Mouse (Mus musculus): ENCODE results near the gene Npdc1. TPM values are rescaled to one million over a fixed set of nuclear protein-coding genes. Genes with fewer than 3 reads are reported as not detected.

The Npdc1 gene
- total and polyA plus RNA-seq, 2 experiments from 2014 or later: 234 to 481 TPM

GRCm38 (mm10) chr2:25398065-25398464, 1.1 kb upstream of the Npdc1 start:
- H3K9me3 ChIP-seq (ENCODE audit: low read length): no peaks in the 10 kb centered on the region
- DNase-seq (ENCODE audit: low spot score) (no peak), ATAC-seq (ENCODE audit: low FRiP score) (no peak)
- H3K36me3 ChIP-seq (ENCODE audit: insufficient read depth, low read length): no peaks in the 10 kb centered on the region
- no peak overlapping the region for H3K4me2 ChIP-seq (ENCODE audit: low read depth, low read length, poor library complexity, severe bottlenecking)
- H3K4me3 ChIP-seq (ENCODE audit: low read depth, low read length): no peak overlapping the region
- no peak overlapping the region for H3K27ac ChIP-seq (ENCODE audit: low read depth, low read length)
- H3K27me3 ChIP-seq (ENCODE audit: insufficient read depth, low read length): peaks cover 40% of the 10 kb centered on the region
- peaks cover 13% of the 10 kb centered on the region; the same call in 1 of the 2 replicates for H3K4me1 ChIP-seq (ENCODE audit: insufficient read depth, low read length)
- WGBS: 92% methylated on average over 7 of the region's 7 CpGs
- H3K9ac ChIP-seq (replicated peaks; ENCODE audit: low read length, poor library complexity, severe bottlenecking): no peak overlapping the region
- TF ChIP-seq CTCF (IDR thresholded peaks at IDR 0.05): no peak

GRCm38 (mm10) chr2:25400291-25400690, 1.1 kb downstream of the Npdc1 start:
- no peak for ATAC-seq (ENCODE audit: low FRiP score)
- 21% methylated on average over 16 of the region's 16 CpGs for WGBS

GRCm38 (mm10) chr2:25400764-25401163, 1.6 kb downstream of the Npdc1 start:
- ATAC-seq (ENCODE audit: low FRiP score): no peak
- TF ChIP-seq CTCF (IDR thresholded peaks at IDR 0.05): peak; percentile 78
- WGBS: 2% methylated on average over 17 of the region's 17 CpGs

More at GRCm38 (mm10) chr2:25400291-25400690, 1.1 kb downstream of the Npdc1 start:
- no peak overlapping the region for H3K27ac ChIP-seq (ENCODE audit: low read depth, low read length)
- H3K9me3 ChIP-seq (ENCODE audit: low read length): no peaks in the 10 kb centered on the region
- no peak for DNase-seq (ENCODE audit: low spot score)
- no peak for TF ChIP-seq CTCF (IDR thresholded peaks at IDR 0.05)
- peaks cover 32% of the 10 kb centered on the region for H3K27me3 ChIP-seq (ENCODE audit: insufficient read depth, low read length)
- peak overlapping the region; percentile 56 for H3K4me2 ChIP-seq (ENCODE audit: low read depth, low read length, poor library complexity, severe bottlenecking)
- peak overlapping the region; percentile 26 for H3K4me3 ChIP-seq (ENCODE audit: low read depth, low read length)
- H3K9ac ChIP-seq (replicated peaks; ENCODE audit: low read length, poor library complexity, severe bottlenecking): no peak overlapping the region
- no peaks in the 10 kb centered on the region for H3K36me3 ChIP-seq (ENCODE audit: insufficient read depth, low read length)
- peaks cover 20% of the 10 kb centered on the region for H3K4me1 ChIP-seq (ENCODE audit: insufficient read depth, low read length)

GRCm38 (mm10) chr2:25402377-25402971, 3.3 kb downstream of the Npdc1 start:
- peaks cover 12% of the 10 kb centered on the region for H3K4me1 ChIP-seq (ENCODE audit: insufficient read depth, low read length)
- peak; percentile 84 for TF ChIP-seq CTCF (IDR thresholded peaks at IDR 0.05)
- peak overlapping the region; percentile 63 for H3K4me2 ChIP-seq (ENCODE audit: low read depth, low read length, poor library complexity, severe bottlenecking)
- peak overlapping the region; percentile 99 for H3K4me3 ChIP-seq (ENCODE audit: low read depth, low read length)
- ATAC-seq (ENCODE audit: low FRiP score) (peak; percentile 61), DNase-seq (ENCODE audit: low spot score) (peak; percentile 89)
- WGBS: 0% methylated on average over 13 of the region's 13 CpGs
- H3K27me3 ChIP-seq (ENCODE audit: insufficient read depth, low read length): peaks cover 16% of the 10 kb centered on the region
- H3K9me3 ChIP-seq (ENCODE audit: low read length): no peaks in the 10 kb centered on the region
- peak overlapping the region; percentile 100 for H3K9ac ChIP-seq (replicated peaks; ENCODE audit: low read length, poor library complexity, severe bottlenecking)
- H3K27ac ChIP-seq (ENCODE audit: low read depth, low read length): peak overlapping the region; percentile 92
- peaks cover 5% of the 10 kb centered on the region for H3K36me3 ChIP-seq (ENCODE audit: insufficient read depth, low read length)

More at GRCm38 (mm10) chr2:25400764-25401163, 1.6 kb downstream of the Npdc1 start:
- DNase-seq (ENCODE audit: low spot score): peak; percentile 68
- Histone ChIP-seq H3K36me3 (ENCODE audit: insufficient read depth, low read length) (no peaks in the 10 kb centered on the region), H3K9me3 (ENCODE audit: low read length) (no peaks in the 10 kb centered on the region), H3K27me3 (ENCODE audit: insufficient read depth, low read length) (peaks cover 29% of the 10 kb centered on the region), H3K4me3 (ENCODE audit: low read depth, low read length) (peak overlapping the region; percentile 26), H3K4me1 (ENCODE audit: insufficient read depth, low read length) (peaks cover 18% of the 10 kb centered on the region), H3K27ac (ENCODE audit: low read depth, low read length) (no peak overlapping the region), H3K4me2 (ENCODE audit: low read depth, low read length, poor library complexity, severe bottlenecking) (peak overlapping the region; percentile 56), H3K9ac (replicated peaks; ENCODE audit: low read length, poor library complexity, severe bottlenecking) (no peak overlapping the region)

- H3K4me3 ChIP-seq (ENCODE audit: low read depth, low read length): peak overlapping the region; percentile 99
- TF ChIP-seq CTCF (IDR thresholded peaks at IDR 0.05): no peak
- peak overlapping the region; percentile 100 for H3K9ac ChIP-seq (replicated peaks; ENCODE audit: low read length, poor library complexity, severe bottlenecking)
- H3K4me2 ChIP-seq (ENCODE audit: low read depth, low read length, poor library complexity, severe bottlenecking): peak overlapping the region; percentile 63
- peaks cover 11% of the 10 kb centered on the region; the same call in 1 of the 2 replicates for H3K27me3 ChIP-seq (ENCODE audit: insufficient read depth, low read length)
- 1% methylated on average over 44 of the region's 54 CpGs for WGBS
- peaks cover 12% of the 10 kb centered on the region for H3K4me1 ChIP-seq (ENCODE audit: insufficient read depth, low read length)
- peaks cover 11% of the 10 kb centered on the region for H3K36me3 ChIP-seq (ENCODE audit: insufficient read depth, low read length)
- H3K27ac ChIP-seq (ENCODE audit: low read depth, low read length): peak overlapping the region; percentile 92
- ATAC-seq (ENCODE audit: low FRiP score): peak; percentile 84
- H3K9me3 ChIP-seq (ENCODE audit: low read length): no peaks in the 10 kb centered on the region
- peak; percentile 93 for DNase-seq (ENCODE audit: low spot score)
These were observed 3.9 kb downstream of the Npdc1 start for GRCm38 (mm10) chr2:25402972-25403601.

- DNase-seq (ENCODE audit: low spot score) (no peak), ATAC-seq (ENCODE audit: low FRiP score) (no peak)
- Histone ChIP-seq H3K9me3 (ENCODE audit: low read length) (no peaks in the 10 kb centered on the region), H3K4me2 (ENCODE audit: low read depth, low read length, poor library complexity, severe bottlenecking) (peak overlapping the region; percentile 63), H3K4me1 (ENCODE audit: insufficient read depth, low read length) (peaks cover 12% of the 10 kb centered on the region), H3K36me3 (ENCODE audit: insufficient read depth, low read length) (peaks cover 16% of the 10 kb centered on the region), H3K4me3 (ENCODE audit: low read depth, low read length) (peak overlapping the region; percentile 99), H3K27me3 (ENCODE audit: insufficient read depth, low read length) (peaks cover 3% of the 10 kb centered on the region; the same call in 1 of the 2 replicates), H3K27ac (ENCODE audit: low read depth, low read length) (peak overlapping the region; percentile 92; the same call in 1 of the 2 replicates), H3K9ac (replicated peaks; ENCODE audit: low read length, poor library complexity, severe bottlenecking) (peak overlapping the region; percentile 100)
- WGBS: 85% methylated on average over 4 of the region's 4 CpGs
- TF ChIP-seq CTCF (IDR thresholded peaks at IDR 0.05): no peak
These were observed 4.8 kb downstream of the Npdc1 start for GRCm38 (mm10) chr2:25403994-25404393.

All from midbrain, postnatal 0 days (tissue).